Mouse (Mus musculus) liver, postnatal 0 days (tissue): ENCODE measurements around the gene Kcnh4. TPM values are rescaled to one million over a fixed set of nuclear protein-coding genes. Genes with fewer than 3 reads are reported as not detected.

ENCODE experiments used
- ATAC-seq: fragments of 200-750 bp; cut with Nextera tagmentation; 2 replicates; pipeline ENCODE4 v1.8.0; 2017; ENCODE audit warnings: mild to moderate bottlenecking, moderate library complexity
- DNase-seq: peaks from one replicate; pipeline ENCODE4 v3.0.0-alpha.2; 2016
- H3K27ac ChIP-seq: fragments of 300-500 bp; sonication (generic); 2 replicates; pipeline ENCODE4 v1.5.1; 2014; ENCODE audit warnings: antibody characterized with exemption, moderate library complexity, mild to moderate bottlenecking, low read depth
- H3K27me3 ChIP-seq: fragments of 300-500 bp; sonication (generic); 2 replicates; pipeline ENCODE4 v1.6.1; 2014; ENCODE audit warnings: low read length, control low read depth, mixed read lengths; ENCODE audit not compliant: insufficient read depth
- H3K36me3 ChIP-seq: fragments of 300-500 bp; sonication (generic); replicated peaks from 2 replicates; pipeline ENCODE4 v1.6.1; 2014; ENCODE audit warnings: mild to moderate bottlenecking, control low read depth, low read length, moderate library complexity, mixed read lengths; ENCODE audit not compliant: insufficient read depth
- H3K4me1 ChIP-seq: fragments of 300-500 bp; sonication (generic); 2 replicates; pipeline ENCODE4 v1.6.1; 2014; ENCODE audit warnings: antibody characterized with exemption, mild to moderate bottlenecking, control low read depth; ENCODE audit not compliant: insufficient read depth
- H3K4me2 ChIP-seq: fragments of 300-500 bp; sonication (generic); 2 replicates; pipeline ENCODE4 v1.6.1; 2014; ENCODE audit warnings: low read depth, mild to moderate bottlenecking, low read length, moderate library complexity, mixed read lengths
- H3K4me3 ChIP-seq: fragments of 300-500 bp; sonication (generic); 2 replicates; pipeline ENCODE4 v1.5.1; 2014; ENCODE audit warnings: low read depth, low read length
- H3K9ac ChIP-seq: fragments of 300-500 bp; sonication (generic); replicated peaks from 2 replicates; pipeline ENCODE4 v1.6.1; 2014; ENCODE audit warnings: mild to moderate bottlenecking, moderate library complexity
- H3K9me3 ChIP-seq: fragments of 300-500 bp; sonication (generic); 2 replicates; pipeline ENCODE4 v1.6.1; 2016; ENCODE audit warnings: mild to moderate bottlenecking, control low read depth, low read length, mixed read lengths
- CTCF ChIP-seq: sonication (generic); IDR thresholded peaks from 2 replicates; pipeline ENCODE4 v1.5.1; 2016; ENCODE audit warnings: antibody characterized with exemption, low read depth
- EP300 ChIP-seq: IDR thresholded peaks from 2 replicates; pipeline ENCODE4 v1.6.1; 2016; ENCODE audit warnings: antibody characterized with exemption, low read depth, mild to moderate bottlenecking
- WGBS: fragments of 180-500 bp; shearing (Covaris S2); extraction: QIAGEN DNeasy Blood & Tissue Kit; methylation state at CpG from one replicate; pipeline ENCODE4 v1.1.7; 2014; ENCODE audit not compliant: insufficient replicate concordance; 5-methylcytosine and 5-hydroxymethylcytosine counted together
- polyA plus RNA-seq: library from polyadenylated mRNA; unstranded; fragments of >200 nt; fragmentation: Nextera tagmentation; extraction: Ambion mirVana; gene quantifications from 2 replicates; pipeline ENCODE4 v1.2.1, GENCODE M21; 2015

The Kcnh4 gene
- not detected in 2 replicates for polyA plus RNA-seq

- DNase-seq, result peak; percentile 72
- peaks cover 40% of the 10 kb centered on the region for H3K27me3 ChIP-seq
- H3K27ac ChIP-seq, result no peak within 1 kb of the TSS
- WGBS, result 2% methylated on average over 44 of the region's 51 CpGs
- peaks cover 15% of the 10 kb centered on the region for H3K4me1 ChIP-seq
- no peaks in the 10 kb centered on the region for H3K36me3 ChIP-seq
- TF ChIP-seq CTCF (peak; percentile 42), EP300 (no peak)
- peak within 1 kb of the TSS; percentile 70 for H3K4me2 ChIP-seq
- ATAC-seq, result peak; percentile 46
- no peak within 1 kb of the TSS for H3K9ac ChIP-seq
- peak within 1 kb of the TSS; percentile 40 for H3K4me3 ChIP-seq
- H3K9me3 ChIP-seq, result no peaks in the 10 kb centered on the region
These were observed at the start of gene Kcnh4 for GRCm38 (mm10) chr11:100759611-100760233. TSS of gene Kcnh4 (minus strand) at chr11:100759942.

- Histone ChIP-seq H3K4me2 (no peak overlapping the region), H3K36me3 (peaks cover 55% of the 10 kb centered on the region), H3K4me3 (no peak overlapping the region), H3K4me1 (no peaks in the 10 kb centered on the region), H3K9me3 (peaks cover 3% of the 10 kb centered on the region; the same call in 1 of the 2 replicates), H3K27me3 (no peaks in the 10 kb centered on the region), H3K27ac (no peak overlapping the region), H3K9ac (no peak overlapping the region)
- no peak for TF ChIP-seq EP300
- no peak for TF ChIP-seq CTCF
- DNase-seq (no peak), ATAC-seq (no peak)
- 81% methylated on average over 20 of the region's 20 CpGs for WGBS
These were observed 46.9 kb upstream of the Kcnh4 start for GRCm38 (mm10) chr11:100806380-100807305.

GRCm38 (mm10) chr11:100805535-100805934 is 45.8 kb upstream of the Kcnh4 start:
- H3K9me3 ChIP-seq, result no peaks in the 10 kb centered on the region
- TF ChIP-seq CTCF (no peak), EP300 (no peak)
- peaks cover 60% of the 10 kb centered on the region for H3K36me3 ChIP-seq
- H3K4me1 ChIP-seq, result no peaks in the 10 kb centered on the region
- H3K4me2 ChIP-seq, result no peak overlapping the region
- no peak overlapping the region for H3K27ac ChIP-seq
- H3K27me3 ChIP-seq, result no peaks in the 10 kb centered on the region
- 72% methylated on average over 7 of the region's 7 CpGs for whole genome bisulfite sequencing
- ATAC-seq, result no peak
- no peak overlapping the region for H3K9ac ChIP-seq
- DNase-seq, result no peak
- H3K4me3 ChIP-seq, result no peak overlapping the region

GRCm38 (mm10) chr11:100804409-100804808 is 44.7 kb upstream of the Kcnh4 start:
- no peaks in the 10 kb centered on the region for H3K4me1 ChIP-seq
- DNase-seq (no peak), ATAC-seq (no peak)
- H3K36me3 ChIP-seq, result peaks cover 67% of the 10 kb centered on the region
- H3K4me3 ChIP-seq, result no peak overlapping the region
- no peak overlapping the region for H3K9ac ChIP-seq
- 61% methylated on average over 10 of the region's 10 CpGs for WGBS
- no peak overlapping the region for H3K27ac ChIP-seq
- TF ChIP-seq EP300, result no peak
- no peak for TF ChIP-seq CTCF
- H3K27me3 ChIP-seq, result no peaks in the 10 kb centered on the region
- H3K9me3 ChIP-seq, result no peaks in the 10 kb centered on the region
- no peak overlapping the region for H3K4me2 ChIP-seq

- WGBS, result 91% methylated on average over 5 of the region's 5 CpGs
- Histone ChIP-seq H3K4me2 (no peak overlapping the region), H3K9me3 (no peaks in the 10 kb centered on the region), H3K36me3 (peaks cover 67% of the 10 kb centered on the region), H3K27me3 (no peaks in the 10 kb centered on the region), H3K4me3 (no peak overlapping the region), H3K27ac (no peak overlapping the region), H3K9ac (no peak overlapping the region), H3K4me1 (no peaks in the 10 kb centered on the region)
- ATAC-seq (no peak), DNase-seq (no peak)
- no peak for TF ChIP-seq CTCF
- no peak for TF ChIP-seq EP300
These were observed 39.7 kb upstream of the Kcnh4 start for GRCm38 (mm10) chr11:100799426-100799825.

- Histone ChIP-seq H3K9ac (no peak overlapping the region), H3K4me2 (no peak overlapping the region), H3K27ac (no peak overlapping the region), H3K9me3 (no peaks in the 10 kb centered on the region), H3K36me3 (peaks cover 51% of the 10 kb centered on the region), H3K4me1 (no peaks in the 10 kb centered on the region), H3K27me3 (no peaks in the 10 kb centered on the region), H3K4me3 (no peak overlapping the region)
- DNase-seq, result no peak
- no peak for ATAC-seq
- TF ChIP-seq CTCF (no peak), EP300 (no peak)
- WGBS, result 75% methylated on average over 8 of the region's 8 CpGs
These were observed 36.8 kb upstream of the Kcnh4 start for GRCm38 (mm10) chr11:100796585-100796984.
